Mouse (Mus musculus) MEL (cell line): ENCODE measurements around the gene Btbd18. TPM values are rescaled to one million over a fixed set of nuclear protein-coding genes. Genes with fewer than 3 reads are reported as not detected.

Experiments used
- DNase-seq: peaks from one replicate; pipeline ENCODE4 v3.0.0; 2011; ENCODE audit warnings: low read depth, low spot score
- H3K27ac ChIP-seq: 2 replicates; pipeline ENCODE4 v1.5.1; 2012; ENCODE audit warnings: low read depth, mild to moderate bottlenecking, control low read depth, low read length, moderate library complexity; ENCODE audit not compliant: control insufficient read depth
- H3K27me3 ChIP-seq, 2 experiments: fragments of 150-350 bp in 1 of 2; sonication (generic) in 1 of 2; 2 replicates each; pipeline ENCODE4 v1.6.1; 2012; ENCODE audit warnings: low read length in 2 of 2, mild to moderate bottlenecking in 2 of 2, improper control_type of control experiment in 1 of 2, moderate library complexity in 1 of 2; ENCODE audit not compliant: insufficient read depth in 2 of 2, control insufficient read depth in 1 of 2
- H3K36me3 ChIP-seq, 2 experiments: 2 replicates each; pipeline ENCODE4 v1.6.1; 2012 to 2014; ENCODE audit warnings: low read length in 2 of 2, improper control_type of control experiment in 1 of 2, inconsistent platforms in 1 of 2, mild to moderate bottlenecking in 1 of 2; ENCODE audit not compliant: insufficient read depth in 2 of 2, control insufficient read depth in 1 of 2
- H3K4me1 ChIP-seq, 2 experiments: fragments of 150-350 bp in 1 of 2; sonication (generic) in 1 of 2; 2 replicates each; pipeline ENCODE4 v1.6.1; 2012; ENCODE audit warnings: low read length in 2 of 2, improper control_type of control experiment in 1 of 2, mild to moderate bottlenecking in 1 of 2; ENCODE audit not compliant: insufficient read depth in 2 of 2, control insufficient read depth in 1 of 2
- H3K4me3 ChIP-seq, 2 experiments: fragments of 150-350 bp in 1 of 2; sonication (generic) in 1 of 2; 2 replicates each; pipeline ENCODE4 v1.5.1; 2012; ENCODE audit warnings: low read depth in 2 of 2, low read length in 2 of 2, mild to moderate bottlenecking in 2 of 2, moderate library complexity in 2 of 2, control low read depth in 1 of 2, improper control_type of control experiment in 1 of 2; ENCODE audit not compliant: control insufficient read depth in 1 of 2, insufficient read depth in 1 of 2
- H3K79me2 ChIP-seq: 2 replicates; pipeline ENCODE4 v1.6.1; 2012; ENCODE audit warnings: mild to moderate bottlenecking, low read length, moderate library complexity; ENCODE audit not compliant: control insufficient read depth, poor library complexity, insufficient read depth
- H3K9ac ChIP-seq: 2 replicates; pipeline ENCODE4 v1.6.1; 2012; ENCODE audit warnings: low read depth, mild to moderate bottlenecking, control low read depth, low read length, moderate library complexity; ENCODE audit not compliant: control insufficient read depth, poor library complexity, severe bottlenecking
- H3K9me3 ChIP-seq: fragments of 150-350 bp; sonication (generic); replicated peaks from 2 replicates; pipeline ENCODE4 v1.6.1; 2012; ENCODE audit warnings: mild to moderate bottlenecking, low read length, improper control_type of control experiment, moderate library complexity; ENCODE audit not compliant: insufficient read depth
- BHLHE40 ChIP-seq: IDR thresholded peaks from 2 replicates; pipeline ENCODE4 v1.6.1; 2012; ENCODE audit warnings: low read depth, mild to moderate bottlenecking, inconsistent platforms, low read length, improper control_type of control experiment, borderline replicate concordance
- CHD1 ChIP-seq: IDR thresholded peaks from 2 replicates; pipeline ENCODE4 v1.6.1; 2012; ENCODE audit warnings: low read depth, mild to moderate bottlenecking, inconsistent platforms, low read length, improper control_type of control experiment
- CHD2 ChIP-seq: IDR thresholded peaks from 2 replicates; pipeline ENCODE4 v1.6.1; 2011; ENCODE audit warnings: low read length, improper control_type of control experiment
- CTCF ChIP-seq, 3 experiments: IDR thresholded peaks in 2 of 3; conservative IDR thresholded peaks in 1 of 3; 2 replicates each; pipeline ENCODE4 v1.5.1; 2011 to 2012; ENCODE audit warnings: low read length in 3 of 3, low read depth in 2 of 3, mild to moderate bottlenecking in 2 of 3, improper control_type of control experiment in 1 of 3, inconsistent platforms in 1 of 3, mixed read lengths in 1 of 3, moderate library complexity in 1 of 3; ENCODE audit not compliant: control insufficient read depth in 1 of 3, insufficient read depth in 1 of 3, poor library complexity in 1 of 3, severe bottlenecking in 1 of 3
- E2F4 ChIP-seq: IDR thresholded peaks from 2 replicates; pipeline ENCODE4 v1.6.1; 2011; ENCODE audit warnings: low read depth, low read length, improper control_type of control experiment, borderline replicate concordance
- ELF1 ChIP-seq: IDR thresholded peaks from 2 replicates; pipeline ENCODE4 v1.6.1; 2014; ENCODE audit warnings: low read depth, mild to moderate bottlenecking, inconsistent platforms, low read length, improper control_type of control experiment, moderate library complexity
- EP300 ChIP-seq, 2 experiments: IDR thresholded peaks; 2 replicates each; pipeline ENCODE4 v1.6.1; 2011; ENCODE audit warnings: improper control_type of control experiment in 2 of 2, low read length in 2 of 2, low read depth in 1 of 2, mild to moderate bottlenecking in 1 of 2
- ETS1 ChIP-seq: IDR thresholded peaks from 2 replicates; pipeline ENCODE4 v1.6.1; 2012; ENCODE audit warnings: low read depth, mild to moderate bottlenecking, inconsistent platforms, low read length, improper control_type of control experiment, moderate library complexity
- GABPA ChIP-seq: IDR thresholded peaks from 2 replicates; pipeline ENCODE4 v1.6.1; 2012; ENCODE audit warnings: low read depth, mild to moderate bottlenecking, inconsistent platforms, low read length, improper control_type of control experiment, moderate library complexity
- HCFC1 ChIP-seq: IDR thresholded peaks from 2 replicates; pipeline ENCODE4 v1.6.1; 2012; ENCODE audit warnings: low read depth, mild to moderate bottlenecking, inconsistent platforms, low read length, improper control_type of control experiment, moderate library complexity
- JUND ChIP-seq: IDR thresholded peaks from 2 replicates; pipeline ENCODE4 v1.6.1; 2011; ENCODE audit warnings: low read depth, mild to moderate bottlenecking, improper control_type of control experiment, low read length
- KAT2A ChIP-seq: conservative IDR thresholded peaks from 2 replicates; pipeline ENCODE4 v1.6.1; 2012; ENCODE audit warnings: low read depth, low read length, improper control_type of control experiment, inconsistent platforms
- MEF2A ChIP-seq: IDR thresholded peaks from 2 replicates; pipeline ENCODE4 v1.6.1; 2014; ENCODE audit warnings: low read depth, mild to moderate bottlenecking, inconsistent platforms, low read length, improper control_type of control experiment; ENCODE audit not compliant: poor library complexity, insufficient replicate concordance, severe bottlenecking; ENCODE audit errors: extremely low read depth
- MXI1 ChIP-seq: IDR thresholded peaks from 2 replicates; pipeline ENCODE4 v1.6.1; 2011; ENCODE audit warnings: mild to moderate bottlenecking, low read depth, low read length, improper control_type of control experiment
- NELFE ChIP-seq: IDR thresholded peaks from 2 replicates; pipeline ENCODE4 v1.6.1; 2011; ENCODE audit warnings: low read depth, low read length, improper control_type of control experiment
- NRF1 ChIP-seq: IDR thresholded peaks from 2 replicates; pipeline ENCODE4 v1.6.1; 2014; ENCODE audit warnings: low read depth, mild to moderate bottlenecking, inconsistent platforms, low read length, improper control_type of control experiment, moderate library complexity; ENCODE audit not compliant: poor library complexity, insufficient read depth, severe bottlenecking
- POLR2A ChIP-seq, 2 experiments: IDR thresholded peaks; 2 replicates each; pipeline ENCODE4 v1.6.1; 2011 to 2012; ENCODE audit warnings: low read length in 2 of 2, mild to moderate bottlenecking in 2 of 2, control low read depth in 1 of 2, improper control_type of control experiment in 1 of 2, low read depth in 1 of 2, moderate library complexity in 1 of 2; ENCODE audit not compliant: control insufficient read depth in 1 of 2, insufficient read depth in 1 of 2, poor library complexity in 1 of 2
- POLR2AphosphoS5 ChIP-seq: IDR thresholded peaks from 2 replicates; pipeline ENCODE4 v1.6.1; 2012; ENCODE audit warnings: low read depth, borderline replicate concordance, mild to moderate bottlenecking, inconsistent platforms, low read length, moderate library complexity, mixed read lengths
- RAD21 ChIP-seq: IDR thresholded peaks from 2 replicates; pipeline ENCODE4 v1.6.1; 2011; ENCODE audit warnings: mild to moderate bottlenecking, low read depth, low read length, improper control_type of control experiment
- RCOR1 ChIP-seq: IDR thresholded peaks from 2 replicates; pipeline ENCODE4 v1.6.1; 2012; ENCODE audit warnings: low read depth, mild to moderate bottlenecking, inconsistent platforms, low read length, improper control_type of control experiment
- SIN3A ChIP-seq: IDR thresholded peaks from 2 replicates; pipeline ENCODE4 v1.6.1; 2012; ENCODE audit warnings: low read length, improper control_type of control experiment, inconsistent platforms
- SMC3 ChIP-seq: IDR thresholded peaks from 2 replicates; pipeline ENCODE4 v1.6.1; 2011; ENCODE audit warnings: low read depth, low read length, improper control_type of control experiment
- TAL1 ChIP-seq: IDR thresholded peaks from 2 replicates; pipeline ENCODE4 v1.6.1; 2012; ENCODE audit warnings: mild to moderate bottlenecking, inconsistent platforms, low read length, moderate library complexity, mixed read lengths
- TBP ChIP-seq: IDR thresholded peaks from 2 replicates; pipeline ENCODE4 v1.8.0; 2011; ENCODE audit warnings: low read depth, low read length, improper control_type of control experiment
- TCF12 ChIP-seq: IDR thresholded peaks from 2 replicates; pipeline ENCODE4 v1.6.1; 2014; ENCODE audit warnings: low read depth, mild to moderate bottlenecking, inconsistent platforms, low read length, improper control_type of control experiment, moderate library complexity
- UBTF ChIP-seq: IDR thresholded peaks from 2 replicates; pipeline ENCODE4 v1.6.1; 2012; ENCODE audit warnings: low read depth, mild to moderate bottlenecking, inconsistent platforms, low read length, improper control_type of control experiment, moderate library complexity, borderline replicate concordance; ENCODE audit not compliant: insufficient read depth
- USF1 ChIP-seq: IDR thresholded peaks from 2 replicates; pipeline ENCODE4 v1.6.1; 2014; ENCODE audit warnings: low read depth, mild to moderate bottlenecking, inconsistent platforms, low read length, improper control_type of control experiment, moderate library complexity
- USF2 ChIP-seq, 2 experiments: IDR thresholded peaks; 2 replicates each; pipeline ENCODE4 v1.6.1; 2011 to 2012; ENCODE audit warnings: improper control_type of control experiment in 2 of 2, low read length in 2 of 2, borderline replicate concordance in 1 of 2, inconsistent platforms in 1 of 2, low read depth in 1 of 2, mild to moderate bottlenecking in 1 of 2; ENCODE audit not compliant: insufficient read depth in 1 of 2
- polyA plus RNA-seq, 2 experiments: library from polyadenylated mRNA; stranded (reverse) in 1 of 2; unstranded in 1 of 2; fragments of >175 nt in 1 of 2; fragments of >200 nt in 1 of 2; gene quantifications; 2 replicates each; pipeline versions ENCODE4 v1.2.1 to v1.2.4; 2012; ENCODE audit warnings: low replicate concordance in 2 of 2, low read depth in 1 of 2; ENCODE audit not compliant: insufficient read length in 2 of 2, insufficient read depth in 1 of 2, missing spikeins in 1 of 2
- total RNA-seq: library from RNA; depleted of rRNA; stranded (reverse); fragments of 300-350 nt; gene quantifications from 2 replicates; pipeline ENCODE4 v1.2.3, GENCODE M21; 2012

The Btbd18 gene
- total and polyA plus RNA-seq, 3 experiments, result 0.04 to 0.07 TPM; not detected in 1

GRCm38 (mm10) chr2:84679016-84679415 is 20.1 kb downstream of the Btbd18 start, which contains the start of gene Tmx2:
Gene Tmx2, minus strand, starts transcription at chr2:84679140.
- H3K27me3 ChIP-seq, result no peaks in the 10 kb centered on the region
- H3K79me2 ChIP-seq, result peaks cover 26% of the 10 kb centered on the region
- peak within 1 kb of the TSS; percentile 70 to 92 for H3K4me3 ChIP-seq
- TF ChIP-seq GABPA, result no peak
- no peak for TF ChIP-seq RCOR1
- no peak for TF ChIP-seq TAL1
- TF ChIP-seq CHD1, result no peak
- no peak for TF ChIP-seq UBTF
- TF ChIP-seq MEF2A, result no peak
- no peak for TF ChIP-seq SIN3A
- TF ChIP-seq BHLHE40, result no peak
- no peak for TF ChIP-seq EP300 (IDR thresholded peaks at IDR 0.05; ENCODE audit: low read depth in 1 of 2, low read length in 2 of 2)
- no peak for TF ChIP-seq CTCF (IDR thresholded peaks at IDR 0.05 in 2 of 3, conservative IDR thresholded peaks at IDR 0.05 in 1 of 3; ENCODE audit: control insufficient read depth in 1 of 3, insufficient read depth in 1 of 3, low read depth in 2 of 3, low read length in 3 of 3, poor library complexity in 1 of 3, severe bottlenecking in 1 of 3)
- no peak for TF ChIP-seq USF1
- TF ChIP-seq CHD2, result no peak
- peaks cover 13 to 14% of the 10 kb centered on the region in 2 experiments for H3K4me1 ChIP-seq
- H3K9ac ChIP-seq, result peak within 1 kb of the TSS; percentile 82
- no peaks in the 10 kb centered on the region for H3K9me3 ChIP-seq
- peaks cover 2 to 31% of the 10 kb centered on the region in 2 experiments; a peak in 3 of 4 replicates for H3K36me3 ChIP-seq
- H3K27ac ChIP-seq, result peak within 1 kb of the TSS; percentile 30; the same call in 1 of the 2 replicates
- peak; percentile 30 for DNase-seq

- peak overlapping the region; percentile 66 for H3K9ac ChIP-seq
- DNase-seq, result peak; percentile 84
- H3K27ac ChIP-seq, result peak overlapping the region; percentile 98
- no peaks in the 10 kb centered on the region for H3K27me3 ChIP-seq
- H3K36me3 ChIP-seq, result peaks cover 8 to 21% of the 10 kb centered on the region in 2 experiments
- H3K4me1 ChIP-seq, result peaks cover 7 to 13% of the 10 kb centered on the region in 2 experiments
- peaks cover 13% of the 10 kb centered on the region for H3K79me2 ChIP-seq
- no peaks in the 10 kb centered on the region for H3K9me3 ChIP-seq
- H3K4me3 ChIP-seq, result peak overlapping the region; percentile 41 to 47
- TF ChIP-seq NELFE (no peak), TAL1 (peak; percentile 72), SIN3A (peak; percentile 83), E2F4 (no peak), HCFC1 (no peak), JUND (no peak), CHD2 (no peak), CHD1 (no peak), USF2 (IDR thresholded peaks at IDR 0.05; ENCODE audit: borderline replicate concordance in 1 of 2, insufficient read depth in 1 of 2, low read depth in 1 of 2, low read length in 2 of 2) (no peak), SMC3 (peak; percentile 17; the same call in 1 of the 2 replicates), ELF1 (no peak), POLR2AphosphoS5 (no peak), NRF1 (no peak), TBP (peak; percentile 25; the same call in 1 of the 2 replicates), POLR2A (IDR thresholded peaks at IDR 0.05; ENCODE audit: control insufficient read depth in 1 of 2, insufficient read depth in 1 of 2, low read depth in 1 of 2, low read length in 2 of 2, poor library complexity in 1 of 2) (0 out of 4 replicates have a peak, but pooled peaks of 1 of the 2 experiments have one; percentile 18), KAT2A (0 out of 2 replicates have a peak, but pooled peaks have one; percentile 12), MEF2A (no peak), TCF12 (peak; percentile 74), UBTF (no peak), RCOR1 (peak; percentile 44; the same call in 1 of the 2 replicates), USF1 (no peak), ETS1 (peak; percentile 72), GABPA (no peak), RAD21 (no peak), MXI1 (no peak; the same call in 1 of the 2 replicates)
These were observed 23.8 kb downstream of the Btbd18 start for GRCm38 (mm10) chr2:84682605-84683183.
